Mouse (Mus musculus) erythroblast, embryonic 14.5 days (primary cell): ENCODE measurements at regions not wholly inside any gene's neighbourhood (a gene's known extent, or its start where the extent isn't known, plus 50 kb on each side); places are given as distances from the start of the nearest gene placed in this dataset.

Experiments
- GATA1 ChIP-seq: IDR thresholded peaks from 2 replicates; pipeline ENCODE4 v1.6.1; 2012; ENCODE audit warnings: low read length, inconsistent platforms, mixed read lengths
- TAL1 ChIP-seq: IDR thresholded peaks from 3 replicates; pipeline ENCODE4 v1.6.1; 2012; ENCODE audit warnings: low read length, inconsistent platforms, mixed read lengths

GRCm38 (mm10) chr4:153616938-153617337 is 134.3 kb upstream of the Ajap1 start:
- TF ChIP-seq GATA1 (no peak), TAL1 (no peak)
